Mouse (Mus musculus): Measurements from ENCODE around the gene Filip1.

- TF ChIP-seq CTCF (IDR thresholded peaks at IDR 0.05; ENCODE audit: extremely low read depth, insufficient read length, insufficient replicate concordance, low read depth, low read length) = no peak
- no peak for TF ChIP-seq POLR2A (IDR thresholded peaks at IDR 0.05; ENCODE audit: low read depth, low read length)
Measured at GRCm38 (mm10) chr9:80057690-80058089, 45.0 kb upstream of the Filip1 start.
